Mouse (Mus musculus) kidney, postnatal 25 days (tissue): ENCODE measurements around the gene Nfkbib.

ENCODE experiments used
- DNase-seq, 2 experiments: peaks; one replicate each; pipeline ENCODE4 v3.0.0; 2021; ENCODE audit warnings: mixed read lengths in 2 of 2

Gene Nfkbib

DNA sequence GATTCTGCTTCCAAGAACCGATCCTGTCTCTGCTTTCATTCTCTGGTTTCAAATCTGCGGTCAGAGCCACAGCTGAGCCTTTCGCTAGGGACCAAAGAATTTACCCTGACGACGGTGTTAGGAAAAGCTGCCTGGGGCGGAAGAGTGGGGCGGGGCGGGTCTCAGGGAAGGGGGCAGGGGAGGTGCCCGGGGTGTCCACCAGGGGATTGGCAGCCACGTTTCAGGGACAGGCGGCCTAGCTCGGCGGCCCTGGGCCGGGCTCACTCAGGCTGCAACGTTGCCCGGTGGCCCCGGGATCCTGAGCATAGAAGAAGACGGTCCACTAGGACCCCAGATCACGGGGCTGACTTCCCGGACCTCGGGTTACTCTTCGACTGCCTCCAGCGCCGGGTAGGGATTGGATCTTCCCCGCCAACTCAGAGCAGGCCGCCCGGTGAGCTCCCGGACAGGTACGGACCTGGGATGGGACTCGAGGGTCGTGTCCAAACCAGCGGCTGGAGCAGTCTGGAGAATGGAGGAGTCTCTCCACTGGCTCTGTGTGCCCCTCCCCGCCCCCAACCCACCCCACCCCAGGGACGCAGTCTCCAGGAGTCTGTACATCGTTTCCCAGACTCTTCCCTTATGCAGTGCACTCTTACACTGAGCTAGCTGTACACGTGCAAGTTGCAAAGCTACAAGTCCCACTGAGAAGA lies 50.6 kb downstream of the Nfkbib start, which contains the start of gene Fbxo17:
TSS of gene Fbxo17 (plus strand) at position 215 of the 692 bp plus-strand sequence.
- DNase-seq, result peak; percentile 62 to 70

DNA sequence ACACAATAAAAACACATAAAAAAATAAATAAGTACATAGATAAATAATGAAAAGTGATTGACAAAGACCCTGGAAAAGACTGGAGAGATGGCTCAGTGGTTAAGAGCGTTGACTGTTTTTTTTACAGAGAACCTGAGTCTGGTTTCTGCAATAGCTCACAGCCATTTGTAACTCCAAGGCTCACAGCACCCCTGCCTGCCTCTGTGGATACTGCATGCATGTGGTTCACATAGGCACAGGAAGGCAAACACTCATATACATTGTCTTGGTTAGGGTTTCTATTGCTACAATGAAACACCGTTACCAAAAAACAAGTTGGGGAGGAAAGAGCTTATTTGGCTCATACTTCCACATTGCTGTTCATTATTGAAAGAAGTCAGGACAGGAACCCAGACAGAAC lies 51.7 kb downstream of the Nfkbib start:
- DNase-seq, result no peak

DNA sequence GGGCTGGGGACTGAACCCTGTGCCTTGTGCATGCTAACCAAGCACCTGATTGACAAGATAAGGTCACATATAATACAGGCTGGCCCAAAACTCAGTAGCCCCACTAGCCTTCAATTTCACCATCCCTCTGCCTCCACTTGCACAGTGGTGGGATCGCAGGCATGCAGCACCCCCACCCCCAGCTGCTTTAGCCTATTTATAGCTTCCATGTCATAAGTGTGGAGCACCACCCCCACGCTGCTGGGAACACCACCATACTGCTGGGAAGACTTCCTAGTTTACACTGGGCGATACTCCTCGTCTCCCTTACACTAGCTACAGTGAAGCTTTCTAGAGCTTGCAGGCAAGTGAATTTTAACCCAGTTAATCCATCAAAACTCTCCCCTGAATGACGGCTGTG lies 52.6 kb downstream of the Nfkbib start:
- no peak for DNase-seq

DNA sequence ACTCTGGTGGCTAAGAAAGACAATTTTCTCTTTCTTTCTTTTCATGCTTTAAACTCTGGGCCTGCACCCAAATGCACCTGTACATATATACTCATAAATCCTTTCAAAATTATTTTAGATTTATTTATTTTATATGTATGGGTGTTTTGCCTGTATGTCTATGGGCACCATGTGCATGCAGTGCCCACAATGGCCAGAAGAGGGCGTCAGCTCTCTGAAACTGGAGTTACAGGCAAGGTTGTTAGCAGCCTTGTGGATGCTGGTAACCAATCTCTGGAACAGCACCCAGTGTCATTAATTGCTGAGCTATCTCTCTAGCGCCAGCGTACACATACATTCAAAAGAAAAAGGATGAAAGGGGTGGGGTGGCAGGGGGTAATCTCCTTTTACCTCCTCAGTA lies 56.4 kb downstream of the Nfkbib start:
- no peak for DNase-seq

GRCm38 (mm10) chr7:28709454-28709853 lies 57.9 kb downstream of the Nfkbib start:
- no peak for DNase-seq
